In genomic region chr17:67052624-67053314, GRCm38 (mm10) we compare ENCODE assay signal across 16 mouse cellular contexts.
DNase-seq lines count a peak whose midpoint lies in the region; ATAC-seq and TF ChIP-seq lines count a peak whose summit lies in the region.
"Had no signal": no experiment of that assay in that cellular context is flagged by ENCODE, and none has a peak within 500 bp of the region (broad histone marks: within the 10 kb centered on the region; RNA-seq: fewer than 3 reads in every experiment).

No protein-coding gene starts in this region.

- ATAC-seq in embryonic facial prominence, embryonic 11.5 days (replicated peaks; ENCODE audit: insufficient number of reproducible peaks, low FRiP score, low TSS enrichment, low read depth): no peak
- ATAC-seq in heart, embryonic 11.5 days (replicated peaks; ENCODE audit: insufficient number of reproducible peaks, low FRiP score, low TSS enrichment): no peak
- no peak for ATAC-seq in midbrain, embryonic 14.5 days (ENCODE audit: low FRiP score, low TSS enrichment)
- ATAC-seq in hindbrain, postnatal 0 days: peak; percentile 89
- ATAC-seq: forebrain, postnatal 0 days had no signal

- intact Hi-C loops in heart, postnatal 14 days (cut with DNase I): no loop called here

- WGBS in embryonic facial prominence, embryonic 11.5 days: 78% methylated on average over 11 of the region's 11 CpGs
- WGBS in embryonic facial prominence, embryonic 10.5 days: 88% methylated on average over 11 of the region's 11 CpGs
- 74% methylated on average over 11 of the region's 11 CpGs for WGBS in heart, embryonic 11.5 days (ENCODE audit: insufficient replicate concordance)
- 48% methylated on average over 11 of the region's 11 CpGs for WGBS in midbrain, embryonic 14.5 days
- WGBS in midbrain, embryonic 10.5 days: 85% methylated on average over 11 of the region's 11 CpGs
- 33% methylated on average over 11 of the region's 11 CpGs for WGBS in hindbrain, postnatal 0 days

- no peak overlapping the region for H3K4me3 ChIP-seq in embryonic facial prominence, embryonic 11.5 days (ENCODE audit: low read depth, low read length)
- no peak overlapping the region for H3K4me3 ChIP-seq in embryonic facial prominence, embryonic 10.5 days
- no peak overlapping the region for H3K4me3 ChIP-seq in heart, embryonic 11.5 days (ENCODE audit: low read depth, low read length)
- H3K4me3 ChIP-seq in midbrain, embryonic 14.5 days (replicated peaks; ENCODE audit: low read depth, low read length): no peak overlapping the region
- H3K4me3 ChIP-seq in midbrain, embryonic 10.5 days: no peak overlapping the region
- no peak overlapping the region for H3K4me3 ChIP-seq in hindbrain, postnatal 0 days (ENCODE audit: low read length)
- H3K4me3 ChIP-seq: gastrocnemius, adult 2 months; limb, embryonic 15.5 days; midbrain, embryonic 12.5 days had no signal

- no peaks in the 10 kb centered on the region for H3K36me3 ChIP-seq in embryonic facial prominence, embryonic 11.5 days (replicated peaks; ENCODE audit: control insufficient read depth, insufficient read depth, low read depth, low read length)
- H3K36me3 ChIP-seq in embryonic facial prominence, embryonic 10.5 days (replicated peaks): no peaks in the 10 kb centered on the region
- no peaks in the 10 kb centered on the region for H3K36me3 ChIP-seq in heart, embryonic 11.5 days (ENCODE audit: control insufficient read depth, insufficient read depth, low read length)
- no peaks in the 10 kb centered on the region for H3K36me3 ChIP-seq in midbrain, embryonic 14.5 days (ENCODE audit: control insufficient read depth, insufficient read depth, low read length)
- no peaks in the 10 kb centered on the region for H3K36me3 ChIP-seq in midbrain, embryonic 10.5 days
- H3K36me3 ChIP-seq in hindbrain, postnatal 0 days (ENCODE audit: insufficient read depth, low read length): no peaks in the 10 kb centered on the region
- H3K36me3 ChIP-seq: limb, embryonic 15.5 days; midbrain, embryonic 12.5 days had no signal

- H3K9me3 ChIP-seq in embryonic facial prominence, embryonic 11.5 days (replicated peaks; ENCODE audit: control insufficient read depth, low read length): no peaks in the 10 kb centered on the region
- H3K9me3 ChIP-seq in embryonic facial prominence, embryonic 10.5 days: no peaks in the 10 kb centered on the region
- no peaks in the 10 kb centered on the region for H3K9me3 ChIP-seq in heart, embryonic 11.5 days (replicated peaks; ENCODE audit: control insufficient read depth, low read length)
- no peaks in the 10 kb centered on the region for H3K9me3 ChIP-seq in midbrain, embryonic 14.5 days (ENCODE audit: control insufficient read depth, low read length)
- no peaks in the 10 kb centered on the region for H3K9me3 ChIP-seq in midbrain, embryonic 10.5 days (replicated peaks)
- no peaks in the 10 kb centered on the region for H3K9me3 ChIP-seq in hindbrain, postnatal 0 days (ENCODE audit: low read length)
- H3K9me3 ChIP-seq: limb, embryonic 15.5 days; midbrain, embryonic 12.5 days had no signal

- no peak overlapping the region for H3K9ac ChIP-seq in embryonic facial prominence, embryonic 11.5 days (replicated peaks; ENCODE audit: low read length)
- no peak overlapping the region for H3K9ac ChIP-seq in heart, embryonic 11.5 days (ENCODE audit: low read depth, low read length)
- no peak overlapping the region for H3K9ac ChIP-seq in midbrain, embryonic 14.5 days (replicated peaks; ENCODE audit: low read length)
- H3K9ac ChIP-seq in hindbrain, postnatal 0 days (replicated peaks; ENCODE audit: low read length): no peak overlapping the region
- H3K9ac ChIP-seq: forebrain, postnatal 0 days; limb, embryonic 15.5 days; midbrain, embryonic 12.5 days had no signal

- H3K4me1 ChIP-seq in embryonic facial prominence, embryonic 11.5 days (ENCODE audit: control insufficient read depth, insufficient read depth, low read length): no peaks in the 10 kb centered on the region
- peaks cover 10% of the 10 kb centered on the region; the same call in 1 of the 2 replicates for H3K4me1 ChIP-seq in embryonic facial prominence, embryonic 10.5 days
- H3K4me1 ChIP-seq in heart, embryonic 11.5 days (ENCODE audit: control insufficient read depth, insufficient read depth, low read length): no peaks in the 10 kb centered on the region
- peaks cover 11% of the 10 kb centered on the region for H3K4me1 ChIP-seq in midbrain, embryonic 14.5 days (ENCODE audit: control insufficient read depth, insufficient read depth, low read length)
- H3K4me1 ChIP-seq in midbrain, embryonic 10.5 days: peaks cover 10% of the 10 kb centered on the region
- H3K4me1 ChIP-seq in hindbrain, postnatal 0 days (ENCODE audit: insufficient read depth, low read length): peaks cover 8% of the 10 kb centered on the region; the same call in 1 of the 2 replicates
- H3K4me1 ChIP-seq: limb, embryonic 15.5 days had no signal

- H3K27ac ChIP-seq in embryonic facial prominence, embryonic 11.5 days (replicated peaks; ENCODE audit: low read depth, low read length): no peak overlapping the region
- no peak overlapping the region for H3K27ac ChIP-seq in embryonic facial prominence, embryonic 10.5 days (replicated peaks)
- no peak overlapping the region for H3K27ac ChIP-seq in heart, embryonic 11.5 days (ENCODE audit: low read depth, low read length)
- H3K27ac ChIP-seq in midbrain, embryonic 14.5 days (replicated peaks; ENCODE audit: low read depth, low read length): no peak overlapping the region
- H3K27ac ChIP-seq in midbrain, embryonic 10.5 days (replicated peaks): no peak overlapping the region
- peak overlapping the region; percentile 32; the same call in 1 of the 2 replicates for H3K27ac ChIP-seq in hindbrain, postnatal 0 days
- H3K27ac ChIP-seq: gastrocnemius, adult 2 months; limb, embryonic 15.5 days; midbrain, embryonic 12.5 days had no signal

- no peak overlapping the region for H3K4me2 ChIP-seq in embryonic facial prominence, embryonic 11.5 days (ENCODE audit: low read depth, low read length)
- no peak overlapping the region for H3K4me2 ChIP-seq in heart, embryonic 11.5 days
- H3K4me2 ChIP-seq in midbrain, embryonic 14.5 days (ENCODE audit: low read length): no peak overlapping the region
- H3K4me2 ChIP-seq in hindbrain, postnatal 0 days (ENCODE audit: low read depth, low read length): no peak overlapping the region
- H3K4me2 ChIP-seq: limb, embryonic 15.5 days; midbrain, embryonic 12.5 days had no signal

- no peaks in the 10 kb centered on the region for H3K27me3 ChIP-seq in embryonic facial prominence, embryonic 11.5 days (ENCODE audit: control insufficient read depth, insufficient read depth, low read length)
- no peaks in the 10 kb centered on the region for H3K27me3 ChIP-seq in embryonic facial prominence, embryonic 10.5 days (replicated peaks; ENCODE audit: low read depth, poor library complexity, severe bottlenecking)
- no peaks in the 10 kb centered on the region for H3K27me3 ChIP-seq in heart, embryonic 11.5 days (ENCODE audit: control insufficient read depth, insufficient read depth, low read length)
- no peaks in the 10 kb centered on the region for H3K27me3 ChIP-seq in midbrain, embryonic 14.5 days (ENCODE audit: control insufficient read depth, insufficient read depth, low read length)
- H3K27me3 ChIP-seq in midbrain, embryonic 10.5 days (ENCODE audit: low read depth, poor library complexity, severe bottlenecking): no peaks in the 10 kb centered on the region
- no peaks in the 10 kb centered on the region for H3K27me3 ChIP-seq in hindbrain, postnatal 0 days (ENCODE audit: insufficient read depth, low read length)
- H3K27me3 ChIP-seq: limb, embryonic 15.5 days; midbrain, embryonic 12.5 days had no signal

- TF ChIP-seq CTCF in hindbrain, postnatal 0 days (IDR thresholded peaks at IDR 0.05; ENCODE audit: low read depth): no peak

- DNase-seq in embryonic facial prominence, embryonic 11.5 days (ENCODE audit: low spot score): peak; percentile 5
- DNase-seq in embryonic facial prominence, embryonic 10.5 days (ENCODE audit: low spot score): no peak
- DNase-seq in heart, postnatal 14 days: peak; percentile 4 to 14
- DNase-seq in midbrain, embryonic 14.5 days: peak; percentile 51
- DNase-seq in midbrain, embryonic 10.5 days (ENCODE audit: low spot score): no peak
- peak; percentile 68 for DNase-seq in hindbrain, postnatal 0 days (ENCODE audit: low spot score)
- no peak for DNase-seq in ovary, postnatal 14 days (ENCODE audit: low spot score)
- DNase-seq: embryo, embryonic 11 days; forebrain, postnatal 0 days; gastrocnemius, adult 2 months; kidney, adult 9 months; kidney, postnatal 4 days; thymus, adult 2 months had no signal

Comparison
In these comparisons a context has a peak if more than half of its experiments do, and no peak if none do; other contexts are left out.
1. DNase-seq: peak in embryonic facial prominence, embryonic 11.5 days (single experiment), heart, postnatal 14 days (2 of 2), midbrain, embryonic 14.5 days (single experiment) and hindbrain, postnatal 0 days (single experiment); none in embryonic facial prominence, embryonic 10.5 days (single experiment), midbrain, embryonic 10.5 days (single experiment) and ovary, postnatal 14 days (single experiment).